Mouse (Mus musculus): Measurements from ENCODE around the gene Pnrc1. TPM values are rescaled to one million over a fixed set of nuclear protein-coding genes. Genes with fewer than 3 reads are reported as not detected.
"Not testable (repeated sequence)": the region's sequence is repeated elsewhere in the genome, so short reads cannot be mapped to it uniquely, and the experiment has no call there.

Pnrc1 gene
- polyA plus RNA-seq, 1 experiment: 32.3 TPM

- Histone ChIP-seq H3K36me3 (ENCODE audit: control insufficient read depth, insufficient read depth, low read length) (no peaks in the 10 kb centered on the region), H3K27ac (ENCODE audit: insufficient read depth, low read depth, low read length) (no peak within 1 kb of the TSS), H3K4me1 (ENCODE audit: control insufficient read depth, insufficient read depth, low read length) (no peaks in the 10 kb centered on the region; the same call in 1 of the 2 replicates), H3K27me3 (replicated peaks; ENCODE audit: control insufficient read depth, insufficient read depth, low read length) (no peaks in the 10 kb centered on the region), H3K4me3 (ENCODE audit: insufficient read depth, low read depth, low read length) (peak within 1 kb of the TSS; percentile 91)
- DNase-seq: peak; percentile 99
- 3% methylated on average over 60 of the region's 60 CpGs for WGBS
- TF ChIP-seq POLR2A (IDR thresholded peaks at IDR 0.05; ENCODE audit: low read depth, low read length): no peak
- no peak for TF ChIP-seq CTCF (conservative IDR thresholded peaks at IDR 0.05; ENCODE audit: insufficient read depth, insufficient read length, low read depth, low read length)
Observed at GRCm38 (mm10) chr4:33309764-33310757, 20.1 kb upstream of the Pnrc1 start, which contains the start of gene Rngtt. Rngtt (plus strand) TSS chr4:33310311.

- Histone ChIP-seq H3K4me1 (ENCODE audit: control insufficient read depth, insufficient read depth, low read length) (no peaks in the 10 kb centered on the region; the same call in 1 of the 2 replicates), H3K36me3 (ENCODE audit: control insufficient read depth, insufficient read depth, low read length) (no peaks in the 10 kb centered on the region), H3K27me3 (replicated peaks; ENCODE audit: control insufficient read depth, insufficient read depth, low read length) (no peaks in the 10 kb centered on the region), H3K4me3 (ENCODE audit: insufficient read depth, low read depth, low read length) (no peak overlapping the region), H3K27ac (ENCODE audit: insufficient read depth, low read depth, low read length) (no peak overlapping the region)
- no peak for DNase-seq
- 64% methylated on average over 4 of the region's 4 CpGs for whole genome bisulfite sequencing
- TF ChIP-seq CTCF (conservative IDR thresholded peaks at IDR 0.05; ENCODE audit: insufficient read depth, insufficient read length, low read depth, low read length) (no peak), POLR2A (IDR thresholded peaks at IDR 0.05; ENCODE audit: low read depth, low read length) (no peak)
Observed at GRCm38 (mm10) chr4:33307146-33307545, 17.2 kb upstream of the Pnrc1 start.

GRCm38 (mm10) chr4:33303057-33303456, 13.1 kb upstream of the Pnrc1 start:
- H3K27ac ChIP-seq (ENCODE audit: insufficient read depth, low read depth, low read length): no peak overlapping the region
- WGBS: 90% methylated on average over 1 of the region's 1 CpGs
- DNase-seq: no peak
- TF ChIP-seq POLR2A (IDR thresholded peaks at IDR 0.05; ENCODE audit: low read depth, low read length) (no peak), CTCF (conservative IDR thresholded peaks at IDR 0.05; ENCODE audit: insufficient read depth, insufficient read length, low read depth, low read length) (no peak)
- H3K4me1 ChIP-seq (ENCODE audit: control insufficient read depth, insufficient read depth, low read length): no peaks in the 10 kb centered on the region
- H3K27me3 ChIP-seq (replicated peaks; ENCODE audit: control insufficient read depth, insufficient read depth, low read length): no peaks in the 10 kb centered on the region
- H3K4me3 ChIP-seq (ENCODE audit: insufficient read depth, low read depth, low read length): no peak overlapping the region
- no peaks in the 10 kb centered on the region for H3K36me3 ChIP-seq (ENCODE audit: control insufficient read depth, insufficient read depth, low read length)

- not testable (repeated sequence) for DNase-seq; H3K27ac ChIP-seq (ENCODE audit: insufficient read depth, low read depth, low read length)
- 49% methylated on average over 6 of the region's 6 CpGs for WGBS
Observed at GRCm38 (mm10) chr4:33300891-33301665, 11.1 kb upstream of the Pnrc1 start.

GRCm38 (mm10) chr4:33292409-33293370, 2.7 kb upstream of the Pnrc1 start:
- no peaks in the 10 kb centered on the region for H3K4me1 ChIP-seq (ENCODE audit: control insufficient read depth, insufficient read depth, low read length)
- peak; percentile 67 for DNase-seq
- TF ChIP-seq CTCF (conservative IDR thresholded peaks at IDR 0.05; ENCODE audit: insufficient read depth, insufficient read length, low read depth, low read length) (peak; percentile 67), POLR2A (IDR thresholded peaks at IDR 0.05; ENCODE audit: low read depth, low read length) (no peak)
- H3K27ac ChIP-seq (ENCODE audit: insufficient read depth, low read depth, low read length): no peak overlapping the region
- no peaks in the 10 kb centered on the region for H3K36me3 ChIP-seq (ENCODE audit: control insufficient read depth, insufficient read depth, low read length)
- no peak overlapping the region for H3K4me3 ChIP-seq (ENCODE audit: insufficient read depth, low read depth, low read length)
- no peaks in the 10 kb centered on the region for H3K27me3 ChIP-seq (replicated peaks; ENCODE audit: control insufficient read depth, insufficient read depth, low read length)
- WGBS: 15% methylated on average over 16 of the region's 16 CpGs

More at GRCm38 (mm10) chr4:33300891-33301665, 11.1 kb upstream of the Pnrc1 start:
- not testable (repeated sequence) for H3K36me3 ChIP-seq (ENCODE audit: control insufficient read depth, insufficient read depth, low read length); H3K4me3 ChIP-seq (ENCODE audit: insufficient read depth, low read depth, low read length); H3K27me3 ChIP-seq (replicated peaks; ENCODE audit: control insufficient read depth, insufficient read depth, low read length); H3K4me1 ChIP-seq (ENCODE audit: control insufficient read depth, insufficient read depth, low read length)

GRCm38 (mm10) chr4:33290878-33291277, 915 bp upstream of the Pnrc1 start:
- H3K4me3 ChIP-seq (ENCODE audit: insufficient read depth, low read depth, low read length): no peak overlapping the region
- H3K27me3 ChIP-seq (replicated peaks; ENCODE audit: control insufficient read depth, insufficient read depth, low read length): no peaks in the 10 kb centered on the region
- WGBS: 39% methylated on average over 4 of the region's 4 CpGs
- H3K36me3 ChIP-seq (ENCODE audit: control insufficient read depth, insufficient read depth, low read length): no peaks in the 10 kb centered on the region
- peak; percentile 28 for DNase-seq
- no peaks in the 10 kb centered on the region for H3K4me1 ChIP-seq (ENCODE audit: control insufficient read depth, insufficient read depth, low read length)
- TF ChIP-seq CTCF (conservative IDR thresholded peaks at IDR 0.05; ENCODE audit: insufficient read depth, insufficient read length, low read depth, low read length): peak; percentile 18; the same call in 1 of the 2 replicates
- no peak for TF ChIP-seq POLR2A (IDR thresholded peaks at IDR 0.05; ENCODE audit: low read depth, low read length)
- no peak overlapping the region for H3K27ac ChIP-seq (ENCODE audit: insufficient read depth, low read depth, low read length)
